ENCODE assay signal across 8 mouse cellular contexts in the genomic region with DNA sequence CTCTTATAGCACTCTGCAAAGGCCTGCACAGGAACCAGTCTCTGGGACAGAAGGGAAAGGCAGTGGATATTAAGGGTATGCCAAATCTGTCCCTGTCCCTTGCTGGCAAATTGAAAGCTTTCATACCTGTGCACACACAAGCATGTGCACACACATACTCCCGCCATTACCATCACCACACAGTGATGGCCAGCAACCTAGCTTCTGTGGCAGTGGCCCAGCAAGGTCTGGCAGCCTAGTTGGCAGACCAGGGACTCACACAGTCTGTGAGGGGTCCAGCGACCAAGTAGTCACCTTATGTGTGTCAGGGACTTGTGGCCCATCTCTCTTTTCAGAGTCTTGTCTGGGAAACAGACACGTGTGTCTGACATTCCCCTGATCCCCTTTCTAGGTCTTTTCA. TPM values are rescaled to one million over a fixed set of nuclear protein-coding genes. Genes with fewer than 3 reads are reported as not detected.
DNase-seq lines count a peak whose midpoint lies in the region; ATAC-seq and TF ChIP-seq lines count a peak whose summit lies in the region.
"Had no signal": no experiment of that assay in that cellular context is flagged by ENCODE, and none has a peak within 500 bp of the region (broad histone marks: within the 10 kb centered on the region; RNA-seq: fewer than 3 reads in every experiment).

No protein-coding gene starts in this region.

- no peak for TF ChIP-seq POLR2A in lung, adult 2 months (IDR thresholded peaks at IDR 0.05; ENCODE audit: borderline replicate concordance, extremely low read depth, low read depth, low read length)

- no peak for DNase-seq in lung, adult 2 months
- no peak for DNase-seq in left cerebral cortex, postnatal 25 days (ENCODE audit: low spot score in 2 of 2)
- DNase-seq in layer of hippocampus, postnatal 10 days (ENCODE audit: low spot score in 2 of 2), result no peak
- DNase-seq: right cerebral cortex, adult 18-20 months had no signal

- intact Hi-C loops in left cerebral cortex, postnatal 25 days (cut with DNase I), result no loop called here

- no peaks in the 10 kb centered on the region for H3K9me3 ChIP-seq in lung, embryonic 16.5 days (ENCODE audit: control insufficient read depth, low read length)
- no peaks in the 10 kb centered on the region for H3K9me3 ChIP-seq in forebrain, embryonic 15.5 days
- no peaks in the 10 kb centered on the region for H3K9me3 ChIP-seq in limb, embryonic 12.5 days
- no peaks in the 10 kb centered on the region for H3K9me3 ChIP-seq in neural tube, embryonic 13.5 days

- H3K4me2 ChIP-seq in lung, embryonic 16.5 days (ENCODE audit: low read depth, low read length), result no peak overlapping the region
- H3K4me2 ChIP-seq in forebrain, embryonic 15.5 days (replicated peaks), result no peak overlapping the region
- peak overlapping the region; percentile 78 for H3K4me2 ChIP-seq in limb, embryonic 12.5 days
- peak overlapping the region; percentile 64; the same call in 1 of the 2 replicates for H3K4me2 ChIP-seq in neural tube, embryonic 13.5 days

- no peak for ATAC-seq in lung, embryonic 16.5 days (ENCODE audit: low read depth)
- no peak for ATAC-seq in forebrain, embryonic 15.5 days (replicated peaks)
- ATAC-seq in limb, embryonic 12.5 days (ENCODE audit: insufficient number of reproducible peaks, insufficient read depth, low FRiP score, low TSS enrichment, low read depth), result no peak
- ATAC-seq in neural tube, embryonic 13.5 days (ENCODE audit: low read depth), result no peak

- 0 out of 2 replicates have a peak, but pooled peaks cover 2% of the 10 kb centered on the region for H3K36me3 ChIP-seq in lung, embryonic 16.5 days (ENCODE audit: control insufficient read depth, insufficient read depth, low read length)
- H3K36me3 ChIP-seq in forebrain, embryonic 15.5 days, result peaks cover 3% of the 10 kb centered on the region; the same call in 1 of the 2 replicates
- peaks cover 14% of the 10 kb centered on the region for H3K36me3 ChIP-seq in limb, embryonic 12.5 days
- peaks cover 7% of the 10 kb centered on the region for H3K36me3 ChIP-seq in neural tube, embryonic 13.5 days

- H3K27me3 ChIP-seq in lung, embryonic 16.5 days (ENCODE audit: control insufficient read depth, insufficient read depth, low read depth, low read length), result no peaks in the 10 kb centered on the region
- H3K27me3 ChIP-seq in forebrain, embryonic 15.5 days, result no peaks in the 10 kb centered on the region
- H3K27me3 ChIP-seq in limb, embryonic 12.5 days, result no peaks in the 10 kb centered on the region
- H3K27me3 ChIP-seq in neural tube, embryonic 13.5 days, result no peaks in the 10 kb centered on the region

- peak overlapping the region; percentile 80; the same call in 1 of the 2 replicates for H3K27ac ChIP-seq in lung, embryonic 16.5 days (ENCODE audit: low read length)
- peak overlapping the region; percentile 88; the same call in 1 of the 2 replicates for H3K27ac ChIP-seq in forebrain, embryonic 15.5 days (replicated peaks)
- peak overlapping the region; percentile 88 for H3K27ac ChIP-seq in limb, embryonic 12.5 days
- peak overlapping the region; percentile 92 for H3K27ac ChIP-seq in neural tube, embryonic 13.5 days (replicated peaks)

- peaks cover 64% of the 10 kb centered on the region for H3K4me1 ChIP-seq in lung, embryonic 16.5 days (replicated peaks; ENCODE audit: control insufficient read depth, insufficient read depth, low read length)
- H3K4me1 ChIP-seq in lung, adult 2 months (ENCODE audit: control insufficient read depth, insufficient read depth, low read length), result peaks cover 21% of the 10 kb centered on the region; the same call in 1 of the 2 replicates
- H3K4me1 ChIP-seq in forebrain, embryonic 15.5 days, result peaks cover 63% of the 10 kb centered on the region
- peaks cover 80% of the 10 kb centered on the region for H3K4me1 ChIP-seq in limb, embryonic 12.5 days (replicated peaks)
- peaks cover 74% of the 10 kb centered on the region for H3K4me1 ChIP-seq in neural tube, embryonic 13.5 days (replicated peaks)

- no peak overlapping the region for H3K9ac ChIP-seq in lung, embryonic 16.5 days (ENCODE audit: low read length)
- no peak overlapping the region for H3K9ac ChIP-seq in forebrain, embryonic 15.5 days (replicated peaks)
- no peak overlapping the region for H3K9ac ChIP-seq in limb, embryonic 12.5 days (replicated peaks)
- H3K9ac ChIP-seq in neural tube, embryonic 13.5 days, result no peak overlapping the region

- H3K4me3 ChIP-seq in lung, embryonic 16.5 days (ENCODE audit: low read length), result no peak overlapping the region
- no peak overlapping the region for H3K4me3 ChIP-seq in lung, adult 2 months (replicated peaks; ENCODE audit: extremely low read depth, low read depth, low read length)
- H3K4me3 ChIP-seq in forebrain, embryonic 15.5 days, result no peak overlapping the region
- no peak overlapping the region; the same call in 1 of the 2 replicates for H3K4me3 ChIP-seq in limb, embryonic 12.5 days (replicated peaks)
- no peak overlapping the region for H3K4me3 ChIP-seq in neural tube, embryonic 13.5 days

- WGBS in lung, embryonic 16.5 days, result 58% methylated on average over 3 of the region's 3 CpGs
- 58% methylated on average over 3 of the region's 3 CpGs for WGBS in lung, adult 2 months
- WGBS in forebrain, embryonic 15.5 days, result 58% methylated on average over 3 of the region's 3 CpGs
- 60% methylated on average over 3 of the region's 3 CpGs for WGBS in limb, embryonic 12.5 days
- 61% methylated on average over 3 of the region's 3 CpGs for WGBS in neural tube, embryonic 13.5 days

- no peak for TF ChIP-seq CTCF in lung, adult 2 months (IDR thresholded peaks at IDR 0.05; ENCODE audit: insufficient read depth, low read length)

RNA-seq across cellular contexts. Expression of gene Srebf1, which starts 11.2 kb away (rescaled TPM):
- 65.9 and 74.3 TPM in 2 replicates for polyA plus RNA-seq in lung, embryonic 16.5 days (2015; fragmentation: Nextera tagmentation; extraction: Ambion mirVana)
- polyA plus RNA-seq in lung, adult 2 months (2012; rRNA removed), result 206 and 236 TPM in 2 replicates
- polyA plus RNA-seq in forebrain, embryonic 15.5 days (2015; fragmentation: Nextera tagmentation; extraction: Ambion mirVana), result 48.2 and 52.7 TPM in 2 replicates
- polyA plus RNA-seq in limb, embryonic 12.5 days (2016; fragmentation: Nextera tagmentation; extraction: Ambion mirVana), result 54.1 and 61.2 TPM in 2 replicates
- polyA plus RNA-seq in neural tube, embryonic 13.5 days (2015; fragmentation: Nextera tagmentation; extraction: Ambion mirVana), result 30.6 and 38.5 TPM in 2 replicates
- 10 to 100 TPM; 42.3 to 50.7 TPM for total RNA-seq in left cerebral cortex, postnatal 25 days (2021)
- 10 to 100 TPM; 46.8 to 52.8 TPM for total RNA-seq in layer of hippocampus, postnatal 10 days (2021)

Comparison
In these comparisons a context has a peak if more than half of its experiments do, and no peak if none do; other contexts are left out.
1. H3K4me2 ChIP-seq: peak in limb, embryonic 12.5 days (single experiment) and neural tube, embryonic 13.5 days (single experiment); none in lung, embryonic 16.5 days (single experiment) and forebrain, embryonic 15.5 days (single experiment).
2. Peak in every context shown above with its lines, with median percentiles within 50 percentile points of each other: H3K27ac ChIP-seq.